11 mouse cellular contexts compared by ENCODE assay signal in genomic region chr2:143547251-143548090, GRCm38 (mm10). TPM values are rescaled to one million over a fixed set of nuclear protein-coding genes. Genes with fewer than 3 reads are reported as not detected.
A peak's percentile ranks its signal among the peaks of the same experiment; 100 is the strongest.
DNase-seq lines count a peak whose midpoint lies in the region; ATAC-seq lines count a peak whose summit lies in the region.
"Had no signal": no experiment of that assay in that cellular context is flagged by ENCODE, and none has a peak within 500 bp of the region (broad histone marks: within the 10 kb centered on the region; RNA-seq: fewer than 3 reads in every experiment).

No protein-coding gene starts in this region.

- no peak overlapping the region for H3K27ac ChIP-seq in intestine, embryonic 14.5 days (ENCODE audit: low read depth)
- H3K27ac ChIP-seq in intestine, embryonic 16.5 days (ENCODE audit: low read length) = no peak overlapping the region
- H3K27ac ChIP-seq in forebrain, embryonic 10.5 days = no peak overlapping the region
- H3K27ac ChIP-seq: liver, embryonic 14.5 days; stomach, embryonic 15.5 days had no signal

- H3K9me3 ChIP-seq in intestine, embryonic 14.5 days (ENCODE audit: control insufficient read depth, low read length) = no peaks in the 10 kb centered on the region
- no peaks in the 10 kb centered on the region for H3K9me3 ChIP-seq in intestine, embryonic 16.5 days (ENCODE audit: control insufficient read depth, low read length)
- no peaks in the 10 kb centered on the region for H3K9me3 ChIP-seq in forebrain, embryonic 10.5 days
- H3K9me3 ChIP-seq: stomach, embryonic 15.5 days had no signal

- WGBS in intestine, embryonic 14.5 days = 1% methylated on average over 32 of the region's 32 CpGs
- WGBS in intestine, embryonic 16.5 days = 2% methylated on average over 32 of the region's 32 CpGs
- under 1% methylated on average over 32 of the region's 32 CpGs for WGBS in forebrain, embryonic 10.5 days

- H3K27me3 ChIP-seq in intestine, embryonic 14.5 days (replicated peaks; ENCODE audit: control insufficient read depth, insufficient read depth, low read length) = peaks cover 38% of the 10 kb centered on the region
- peaks cover 36% of the 10 kb centered on the region for H3K27me3 ChIP-seq in intestine, embryonic 16.5 days (replicated peaks; ENCODE audit: control insufficient read depth, insufficient read depth, low read length)
- peaks cover 55% of the 10 kb centered on the region for H3K27me3 ChIP-seq in forebrain, embryonic 10.5 days (ENCODE audit: poor library complexity, severe bottlenecking)

- H3K9ac ChIP-seq in intestine, embryonic 14.5 days (ENCODE audit: low read length) = no peak overlapping the region
- H3K9ac ChIP-seq in intestine, embryonic 16.5 days (ENCODE audit: low read depth, low read length) = no peak overlapping the region
- H3K9ac ChIP-seq: liver, embryonic 14.5 days; stomach, embryonic 15.5 days had no signal

- intact Hi-C loops in heart, postnatal 10 days (cut with DNase I) = no loop called here

- H3K4me3 ChIP-seq in intestine, embryonic 14.5 days (ENCODE audit: low read depth, low read length) = no peak overlapping the region
- H3K4me3 ChIP-seq in intestine, embryonic 16.5 days (ENCODE audit: low read length) = no peak overlapping the region
- H3K4me3 ChIP-seq in forebrain, embryonic 10.5 days = peak overlapping the region; percentile 57

- no peaks in the 10 kb centered on the region for H3K4me1 ChIP-seq in intestine, embryonic 14.5 days (replicated peaks; ENCODE audit: control insufficient read depth, insufficient read depth, low read length)
- peaks cover 7% of the 10 kb centered on the region; the same call in 1 of the 2 replicates for H3K4me1 ChIP-seq in intestine, embryonic 16.5 days (ENCODE audit: control insufficient read depth, insufficient read depth, low read length)
- peaks cover 26% of the 10 kb centered on the region for H3K4me1 ChIP-seq in forebrain, embryonic 10.5 days

- ATAC-seq in intestine, embryonic 14.5 days (replicated peaks; ENCODE audit: low FRiP score, low TSS enrichment, low read depth) = no peak
- no peak for ATAC-seq in intestine, embryonic 16.5 days

- DNase-seq in intestine, embryonic 14.5 days (ENCODE audit: low spot score) = peak; percentile 50
- DNase-seq in forebrain, embryonic 10.5 days (ENCODE audit: extremely low spot score, low spot score) = peak; percentile 20
- DNase-seq in left cerebral cortex, adult 9 months (ENCODE audit: low spot score in 2 of 2) = peak; percentile 43 to 76
- DNase-seq in right cerebral cortex, adult 18-20 months = peak; percentile 83
- no peak for DNase-seq in liver
- no peak for DNase-seq in testis, postnatal 14 days (ENCODE audit: low spot score)
- DNase-seq in heart, postnatal 10 days = no peak

- no peak overlapping the region for H3K4me2 ChIP-seq in intestine, embryonic 14.5 days (ENCODE audit: low read length)
- no peak overlapping the region for H3K4me2 ChIP-seq in intestine, embryonic 16.5 days (ENCODE audit: low read depth, low read length)

- no peaks in the 10 kb centered on the region for H3K36me3 ChIP-seq in intestine, embryonic 14.5 days (ENCODE audit: control insufficient read depth, insufficient read depth, low read length)
- H3K36me3 ChIP-seq in intestine, embryonic 16.5 days (ENCODE audit: control insufficient read depth, insufficient read depth, low read length) = no peaks in the 10 kb centered on the region
- no peaks in the 10 kb centered on the region for H3K36me3 ChIP-seq in forebrain, embryonic 10.5 days (replicated peaks)
- H3K36me3 ChIP-seq: stomach, embryonic 15.5 days had no signal

RNA-seq across cellular contexts. Expression of gene Pcsk2, which starts 1.5 kb away (rescaled TPM):
- polyA plus RNA-seq in intestine, embryonic 14.5 days (2014; fragmentation: Nextera tagmentation; extraction: Ambion mirVana) = 0.36 and 1.7 TPM in 2 replicates
- 1.4 TPM in 2 replicates for polyA plus RNA-seq in intestine, embryonic 16.5 days (2015; fragmentation: Nextera tagmentation; extraction: Ambion mirVana)
- polyA plus RNA-seq in forebrain, embryonic 10.5 days (2016; fragmentation: Nextera tagmentation; extraction: Ambion mirVana) = 0.48 and 0.86 TPM in 2 replicates
- not detected for total RNA-seq in heart, postnatal 10 days (2021)
- total RNA-seq: common myeloid progenitor, adult 5-6 weeks had no signal

Comparison
In these comparisons a context has a peak if more than half of its experiments do, and no peak if none do; other contexts are left out.
1. DNase-seq: peak in intestine, embryonic 14.5 days (single experiment), forebrain, embryonic 10.5 days (single experiment), left cerebral cortex, adult 9 months (2 of 2) and right cerebral cortex, adult 18-20 months (single experiment); none in liver (single experiment), testis, postnatal 14 days (single experiment) and heart, postnatal 10 days (0 of 2).